Mouse (Mus musculus): ENCODE measurements around the gene Camk1g.

Gene Camk1g

DNA sequence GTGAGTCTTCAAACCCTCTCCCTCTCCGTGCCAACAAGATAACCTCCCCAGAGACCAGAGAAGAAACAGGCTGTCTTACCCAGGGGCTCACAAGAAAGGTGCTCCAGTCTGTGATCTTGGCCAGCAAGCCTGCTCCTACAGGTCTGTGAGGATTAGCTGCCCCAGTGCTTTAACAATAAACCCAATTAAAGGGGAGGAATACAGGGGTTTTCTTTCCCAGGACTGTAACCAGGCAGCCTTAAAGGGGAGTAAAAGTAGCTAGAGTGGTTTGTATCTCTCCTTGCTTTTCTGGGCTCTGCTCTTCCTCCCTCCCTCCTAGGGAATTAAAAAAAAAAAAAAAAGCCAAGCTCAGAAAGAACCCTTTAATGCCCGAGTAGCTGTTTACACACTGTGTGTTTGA lies at the start of gene Camk1g:
TSS of gene Camk1g (minus strand) at position 203 of the 400 bp plus-strand sequence.
- no peak for DNase-seq (ENCODE audit: low spot score in 2 of 2)

- no peak for DNase-seq (ENCODE audit: low spot score in 2 of 2)
These were observed 49.1 kb upstream of the Camk1g start for GRCm38 (mm10) chr1:193419168-193419567.

DNA sequence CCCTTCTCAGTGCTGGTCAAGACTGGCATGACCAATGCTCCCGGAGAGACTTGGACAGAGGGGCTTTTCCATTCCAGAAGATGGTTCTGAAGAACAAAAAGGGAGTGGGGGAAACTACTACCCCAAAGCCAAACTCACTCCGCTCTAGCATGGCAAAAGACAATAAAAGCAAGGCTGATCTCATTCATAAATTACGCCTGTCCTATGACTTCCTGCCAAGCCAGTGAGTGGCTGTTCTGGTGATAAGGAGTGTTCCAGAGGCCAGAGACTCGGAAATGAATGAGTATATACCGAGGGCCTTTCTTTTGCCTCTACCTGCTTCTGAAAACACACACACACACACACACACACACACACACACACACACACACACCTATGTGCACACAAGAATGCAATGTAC lies 48.6 kb upstream of the Camk1g start:
- no peak for DNase-seq (ENCODE audit: low spot score in 2 of 2)

DNA sequence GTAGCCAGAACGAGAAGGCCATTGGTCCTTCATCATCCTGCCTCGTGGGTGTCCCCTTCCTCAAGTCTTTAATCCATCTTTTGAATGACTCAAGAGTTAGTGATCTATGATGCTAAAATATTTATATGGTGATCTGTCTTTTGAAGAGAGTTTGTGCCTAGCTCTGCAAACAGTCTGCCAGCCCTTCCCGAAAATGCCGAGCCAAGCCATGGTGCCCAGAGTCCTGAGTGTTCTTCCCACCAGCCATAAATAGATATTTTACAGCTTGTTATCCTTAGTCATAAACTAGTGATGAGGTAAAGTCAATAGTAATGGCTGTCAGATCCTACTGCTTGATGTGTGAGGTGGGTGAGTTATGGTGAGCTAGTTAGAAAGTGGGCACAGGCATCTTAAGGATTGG lies 44.0 kb upstream of the Camk1g start:
- DNase-seq (ENCODE audit: low spot score in 2 of 2) = no peak

- DNase-seq (ENCODE audit: low spot score in 2 of 2) = no peak
These were observed 43.4 kb upstream of the Camk1g start for GRCm38 (mm10) chr1:193413368-193414000.

GRCm38 (mm10) chr1:193407487-193407886 lies 37.4 kb upstream of the Camk1g start:
- DNase-seq (ENCODE audit: low spot score in 2 of 2) = no peak

GRCm38 (mm10) chr1:193406059-193406642 lies 36.1 kb upstream of the Camk1g start:
- DNase-seq (ENCODE audit: low spot score in 2 of 2) = no peak

- no peak for DNase-seq (ENCODE audit: low spot score in 2 of 2)
These were observed 31.6 kb upstream of the Camk1g start for GRCm38 (mm10) chr1:193401695-193402094.

DNA sequence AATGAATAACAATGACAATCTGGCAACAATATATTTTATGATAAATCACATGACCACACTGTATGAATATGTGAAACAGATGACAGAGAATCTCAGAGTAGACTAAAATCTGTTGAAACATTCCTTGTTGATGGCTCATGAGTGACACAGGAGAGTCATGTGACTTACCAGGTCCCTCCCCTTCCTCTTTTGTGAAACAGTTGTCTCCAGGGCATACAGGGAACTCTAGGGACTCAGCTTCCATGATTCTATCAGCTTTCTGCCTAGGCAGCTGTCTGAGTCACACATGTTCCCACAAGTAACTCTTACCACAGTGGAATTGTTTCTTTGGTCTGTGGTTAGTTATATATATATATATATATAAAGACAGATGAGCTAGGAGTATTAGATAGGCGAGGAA lies 30.2 kb upstream of the Camk1g start:
- no peak for DNase-seq (ENCODE audit: low spot score in 2 of 2)

- no peak for DNase-seq (ENCODE audit: low spot score in 2 of 2)
These were observed 28.8 kb upstream of the Camk1g start for GRCm38 (mm10) chr1:193398728-193399437.

DNA sequence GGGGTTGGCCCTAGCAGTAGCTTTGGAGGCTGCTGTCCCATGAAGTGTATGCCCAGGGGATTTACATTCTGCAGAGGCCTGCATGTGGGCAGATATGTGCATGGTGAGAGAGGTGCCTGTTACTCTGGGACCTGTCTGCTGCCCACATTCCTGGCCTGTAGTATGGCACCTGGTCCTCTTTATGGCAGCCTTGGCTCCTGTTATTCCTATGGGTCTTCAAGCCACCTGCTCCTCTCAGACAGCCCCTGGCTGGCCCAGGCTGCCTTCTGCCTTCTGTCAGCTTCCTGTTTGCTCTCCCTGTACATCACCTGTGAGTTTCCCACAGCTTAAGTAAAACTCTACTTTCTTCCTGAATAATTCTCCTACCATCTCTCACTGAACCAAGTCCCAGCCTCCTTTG lies 27.0 kb upstream of the Camk1g start:
- DNase-seq (ENCODE audit: low spot score in 2 of 2) = no peak

GRCm38 (mm10) chr1:193392266-193392665 lies 22.2 kb upstream of the Camk1g start:
- no peak for DNase-seq (ENCODE audit: low spot score in 2 of 2)

DNA sequence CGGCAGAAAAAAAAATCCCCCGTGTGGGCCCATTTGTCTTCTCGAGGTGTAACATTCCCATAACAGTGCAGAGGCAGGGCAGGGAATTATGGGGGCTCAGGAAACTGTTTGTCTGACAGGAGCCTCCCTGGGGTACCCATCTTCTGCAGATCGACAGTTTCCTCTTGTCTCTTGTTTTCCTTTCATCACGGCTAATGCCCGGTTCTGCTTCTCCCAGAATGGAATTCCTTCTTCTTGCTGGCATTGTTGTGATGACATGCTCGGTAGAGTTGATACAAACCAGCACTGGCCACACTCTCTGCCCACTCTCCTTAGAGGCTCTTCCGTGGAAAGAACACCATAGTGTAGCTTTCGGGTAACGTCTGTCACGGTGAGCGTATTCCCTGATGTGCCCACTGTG lies 19.9 kb upstream of the Camk1g start:
- DNase-seq (ENCODE audit: low spot score in 2 of 2) = no peak

DNA sequence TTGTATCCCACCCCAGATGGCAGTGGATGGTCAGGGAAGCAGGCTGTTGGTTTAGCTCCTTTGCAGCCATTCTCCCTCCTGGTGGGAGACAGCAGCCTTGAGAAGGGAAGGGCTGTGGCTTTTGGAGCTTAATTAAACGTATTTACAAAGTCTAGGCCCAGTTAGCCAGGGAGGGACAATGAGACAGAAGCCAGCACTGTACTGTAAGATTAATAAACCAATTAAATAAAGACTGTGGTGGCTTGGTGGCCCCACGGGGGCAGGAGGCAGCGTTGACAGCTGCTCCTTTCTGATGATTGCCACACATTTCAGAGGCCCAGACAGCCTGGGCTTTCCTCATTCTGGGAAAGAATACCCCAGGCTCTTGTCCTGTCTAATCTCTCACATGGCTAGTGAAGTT lies 19.4 kb upstream of the Camk1g start:
- DNase-seq (ENCODE audit: low spot score in 2 of 2) = no peak

DNA sequence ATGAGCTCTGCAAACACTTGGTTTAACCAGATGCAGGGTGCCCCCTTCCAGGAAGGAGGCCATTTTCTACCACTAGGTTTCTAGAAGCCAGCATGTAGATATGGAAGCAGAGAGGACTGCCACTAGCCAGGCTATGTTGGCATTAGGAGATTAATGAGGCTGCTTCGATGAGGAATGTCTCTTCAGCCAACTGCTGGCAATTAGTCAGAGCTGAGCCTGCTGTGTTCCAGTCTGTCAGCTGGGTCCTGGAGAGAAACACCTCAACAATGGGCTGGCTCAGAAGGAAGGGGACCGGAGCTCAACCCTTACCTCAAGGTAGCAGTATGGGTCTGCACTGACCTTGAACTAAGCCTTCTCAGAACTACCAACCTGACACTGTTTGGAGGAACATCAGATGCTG lies 17.1 kb upstream of the Camk1g start:
- DNase-seq (ENCODE audit: low spot score in 2 of 2) = no peak

GRCm38 (mm10) chr1:193386136-193386535 lies 16.0 kb upstream of the Camk1g start:
- peak; percentile 69 to 79 for DNase-seq (ENCODE audit: low spot score in 2 of 2)

GRCm38 (mm10) chr1:193382841-193383462 lies 12.9 kb upstream of the Camk1g start:
- peak in 1 of 2 experiments; percentile 39 for DNase-seq (ENCODE audit: low spot score in 2 of 2)

GRCm38 (mm10) chr1:193382435-193382834 lies 12.3 kb upstream of the Camk1g start:
- no peak for DNase-seq (ENCODE audit: low spot score in 2 of 2)

GRCm38 (mm10) chr1:193381597-193382404 lies 11.7 kb upstream of the Camk1g start:
- DNase-seq (ENCODE audit: low spot score in 2 of 2) = peak in 1 of 2 experiments; percentile 30

DNA sequence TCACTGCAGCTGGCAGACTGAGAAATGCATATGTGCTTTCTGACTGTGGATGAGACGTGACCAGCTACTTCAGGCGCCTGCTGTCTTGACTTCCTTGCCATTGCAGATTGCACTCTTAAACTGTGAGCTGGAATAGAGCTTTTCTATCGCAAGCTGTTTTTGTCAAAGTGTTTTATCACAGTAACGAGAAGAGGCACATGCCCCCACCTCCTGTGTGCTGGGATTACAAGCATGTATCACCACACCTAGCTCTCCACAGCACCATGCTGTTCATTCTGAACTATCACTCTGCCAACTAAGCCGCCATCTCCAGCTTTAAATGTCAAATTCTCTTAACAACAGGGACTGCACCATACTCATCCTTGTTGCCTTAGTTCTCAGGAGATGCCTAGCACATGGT lies 10.8 kb upstream of the Camk1g start:
- no peak for DNase-seq (ENCODE audit: low spot score in 2 of 2)

- DNase-seq (ENCODE audit: low spot score in 2 of 2) = no peak
These were observed 9.5 kb upstream of the Camk1g start for GRCm38 (mm10) chr1:193379634-193380033.
